Mouse (Mus musculus) left cerebral cortex, adult 18-20 months (tissue): Measurements from ENCODE around the gene Napepld. TPM values are rescaled to one million over a fixed set of nuclear protein-coding genes. Genes with fewer than 3 reads are reported as not detected.
A peak's percentile ranks its signal among the peaks of the same experiment; 100 is the strongest.
"Not testable (repeated sequence)": the region's sequence is repeated elsewhere in the genome, so short reads cannot be mapped to it uniquely, and the experiment has no call there.

Source experiments
- DNase-seq, 2 experiments: peaks; one replicate each; pipeline ENCODE4 v3.0.0; 2021 to 2022; ENCODE audit warnings: low spot score in 2 of 2, mixed read lengths in 1 of 2
- total RNA-seq, 2 experiments: library from RNA; stranded (reverse); gene quantifications; 2 replicates each; pipeline ENCODE4 v1.2.3; 2021

The Napepld gene
- total RNA-seq, 2 experiments from 2014 or later: 16.0 to 16.4 TPM

GRCm38 (mm10) chr5:21669307-21669706, 31.9 kb downstream of the Napepld start:
- DNase-seq: no peak

GRCm38 (mm10) chr5:21667191-21668137, 33.7 kb downstream of the Napepld start:
- no peak for DNase-seq

GRCm38 (mm10) chr5:21663081-21663480, 38.1 kb downstream of the Napepld start:
- no peak for DNase-seq

DNA sequence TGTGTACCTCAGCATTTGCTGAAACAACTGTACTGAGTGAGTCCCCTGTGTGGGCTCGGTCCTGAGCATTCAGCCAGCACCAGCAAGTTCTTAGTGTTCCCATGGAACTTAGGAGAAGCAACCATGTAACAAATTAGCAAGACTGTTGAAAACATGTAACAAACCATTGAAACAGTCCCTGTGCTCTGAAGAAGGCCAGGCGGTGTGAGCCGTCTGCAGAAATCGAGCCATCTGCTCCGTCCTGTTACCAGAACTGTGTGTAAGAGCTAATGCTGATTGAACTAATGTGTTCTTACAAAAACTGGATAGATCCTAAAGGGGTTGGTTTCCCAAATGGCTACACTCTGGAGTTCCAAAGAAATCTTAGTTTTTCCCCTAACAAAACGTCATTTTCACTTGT, 40.3 kb downstream of the Napepld start:
- no peak for DNase-seq

DNA sequence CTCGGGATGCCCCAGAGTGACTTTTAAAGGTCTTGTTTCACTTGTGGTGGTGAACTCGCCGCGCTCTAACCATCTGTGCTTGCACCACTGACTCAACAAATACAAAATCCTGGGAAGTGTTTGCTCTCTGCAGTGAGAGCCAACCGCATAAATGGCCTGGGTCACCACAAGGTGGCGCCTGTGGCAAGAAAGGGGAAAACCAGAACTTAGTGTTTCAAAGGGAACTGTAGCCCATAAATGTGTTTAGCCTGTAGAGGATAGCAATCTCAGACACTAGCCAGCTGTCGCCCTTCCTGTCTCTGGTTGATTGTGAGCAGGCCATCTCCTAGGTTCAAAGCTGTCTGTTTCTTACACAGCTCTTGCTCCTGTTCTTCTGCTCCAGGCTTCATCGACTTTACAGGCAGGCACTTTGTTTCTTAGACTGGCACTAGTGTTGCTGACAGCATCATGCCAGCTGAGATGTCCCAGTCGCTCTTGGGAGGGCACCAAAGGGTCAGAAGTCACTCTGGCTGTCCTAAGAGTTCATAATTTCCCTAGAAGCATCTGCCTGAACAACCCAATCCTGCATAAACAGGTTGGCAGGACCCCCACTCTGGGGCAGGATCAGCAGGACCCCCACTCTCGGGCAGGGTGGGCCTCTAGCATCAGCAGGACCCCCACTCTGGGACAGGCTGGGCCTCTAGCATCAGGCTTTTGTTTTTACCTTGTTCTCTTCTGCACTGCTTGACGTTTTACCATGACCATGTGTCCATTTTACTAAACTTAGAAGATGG, 42.4 kb downstream of the Napepld start:
- DNase-seq: peak; percentile 85 to 89

GRCm38 (mm10) chr5:21658038-21658437, 43.2 kb downstream of the Napepld start:
- DNase-seq: no peak

- DNase-seq: no peak
Measured at GRCm38 (mm10) chr5:21656912-21657311, 44.3 kb downstream of the Napepld start.

DNA sequence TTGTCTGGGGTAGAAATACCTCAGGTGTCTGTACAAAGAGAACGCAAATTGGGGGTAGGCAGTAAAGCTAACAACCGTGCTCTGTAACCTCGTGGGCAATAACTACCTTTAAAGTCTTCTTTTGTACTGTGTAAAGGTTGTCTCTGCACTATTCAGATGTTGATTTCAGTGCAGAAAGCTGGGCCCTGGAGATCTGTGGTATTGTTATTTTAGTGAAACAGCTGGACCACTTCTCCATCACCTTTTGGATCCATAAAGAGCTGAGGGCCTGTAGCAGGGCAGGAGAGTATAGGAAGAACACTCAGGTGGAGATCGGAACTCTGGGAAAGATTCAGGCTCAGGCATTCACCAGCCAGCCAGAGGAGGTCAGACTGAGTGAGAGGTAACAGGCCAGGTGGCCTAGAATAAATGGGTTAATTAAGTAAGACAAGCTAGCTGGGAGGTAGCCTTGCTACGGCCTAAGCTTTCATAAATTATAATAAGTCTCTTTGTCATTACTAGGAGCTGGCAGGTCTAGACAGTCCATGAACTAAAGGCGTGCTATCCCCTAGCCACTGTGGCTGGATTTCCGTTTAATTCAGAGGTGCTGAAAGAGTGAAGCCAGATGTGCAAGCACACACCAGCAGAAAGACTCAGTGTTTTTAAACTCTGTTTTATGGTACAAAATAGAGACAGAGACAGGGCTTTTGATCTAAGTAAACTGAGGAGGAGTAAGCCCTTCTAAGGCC, 49.1 kb downstream of the Napepld start:
- DNase-seq: no peak

- DNase-seq: no peak
Measured at GRCm38 (mm10) chr5:21650736-21651135, 50.5 kb downstream of the Napepld start.

- no peak for DNase-seq
Measured at GRCm38 (mm10) chr5:21646133-21646491, 55.1 kb downstream of the Napepld start.

DNA sequence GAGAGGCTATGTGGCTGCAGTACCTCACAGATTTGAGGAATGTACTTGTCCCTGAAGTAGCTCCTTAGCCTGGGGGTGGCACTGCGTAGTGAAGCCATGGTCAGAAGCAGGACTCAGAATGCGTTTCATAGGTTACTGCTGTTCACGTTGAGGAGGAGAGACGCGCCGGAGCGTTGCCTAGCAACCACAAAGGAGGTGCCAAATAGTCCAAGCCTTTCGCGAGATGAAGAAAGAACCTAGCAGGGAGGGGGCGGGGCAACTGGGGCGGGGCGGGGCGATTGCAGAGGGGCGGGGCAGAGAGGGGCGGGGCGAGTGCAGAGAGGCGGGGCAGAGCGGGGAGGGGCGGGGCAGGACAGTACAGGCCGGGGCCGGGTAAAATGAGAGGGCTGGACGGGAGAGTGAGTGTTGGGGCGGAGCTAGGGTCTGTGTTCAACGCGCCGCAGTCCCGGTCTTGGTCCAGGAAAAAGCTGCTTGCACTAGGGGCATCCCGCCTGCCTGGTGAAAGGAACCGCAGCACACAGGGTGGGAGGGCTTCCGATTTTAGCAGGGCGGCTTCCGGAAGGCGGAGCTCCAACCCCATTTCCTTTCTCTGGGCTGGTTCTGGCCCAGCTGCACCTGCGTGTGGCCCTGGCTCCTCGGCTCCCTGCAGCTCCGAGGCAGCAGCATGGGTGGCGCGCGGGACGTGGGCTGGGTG, 55.6 kb downstream of the Napepld start, which contains the start of the genes Fbxl13 and Armc10:
Fbxl13 (minus strand) TSS at position 196 of the 694 bp plus-strand sequence.
Armc10 (plus strand) TSS at position 375 of the 694 bp plus-strand sequence.
- peak; percentile 84 to 88 for DNase-seq

DNA sequence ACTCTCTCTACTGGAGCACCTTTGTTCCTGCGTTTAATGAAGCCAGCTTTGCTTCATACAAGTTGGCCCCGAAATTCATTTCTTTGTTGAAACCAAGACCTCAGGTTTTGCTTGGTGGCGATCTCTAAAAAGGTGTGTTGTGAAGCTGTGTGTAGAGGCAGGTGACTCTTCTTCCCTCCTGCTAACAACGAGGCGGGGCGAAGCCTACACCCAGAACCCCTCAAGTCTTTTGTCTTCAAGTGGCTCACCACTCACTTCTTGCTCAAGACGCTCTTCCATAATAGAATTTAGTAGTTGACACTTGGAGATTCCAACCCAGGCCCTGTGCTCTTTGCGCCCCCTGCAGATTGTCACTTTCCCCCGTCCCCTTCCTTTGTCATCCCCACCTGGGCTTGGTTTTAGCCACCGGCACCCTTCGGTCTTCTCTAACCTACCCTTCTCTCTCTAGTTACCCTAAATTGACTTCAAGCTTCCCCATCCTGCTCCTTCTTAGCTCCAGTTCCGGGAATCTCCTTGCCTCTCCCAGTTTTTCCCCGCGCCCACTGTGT, 56.2 kb downstream of the Napepld start:
- no peak for DNase-seq

DNA sequence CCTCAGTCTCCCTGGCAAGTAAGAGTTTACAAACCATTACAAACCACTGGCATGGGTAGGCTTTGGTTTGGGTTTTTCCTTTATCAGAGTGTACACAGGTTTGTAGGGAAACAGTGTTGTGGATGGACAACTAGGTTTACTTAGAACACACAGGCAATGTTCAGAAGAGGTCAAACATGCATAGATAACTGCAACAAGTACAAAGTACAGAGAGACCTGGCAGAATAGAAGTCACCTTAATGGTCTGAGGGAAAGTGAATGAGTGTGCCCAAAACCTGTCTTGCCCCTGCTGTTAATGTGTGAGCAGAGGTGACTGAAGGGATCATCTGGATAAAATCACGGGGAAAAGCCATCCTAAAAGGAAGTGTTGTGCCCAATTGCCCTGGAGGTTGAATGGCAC, 57.6 kb downstream of the Napepld start:
- no peak for DNase-seq

- DNase-seq: peak; percentile 56 to 75
Measured at GRCm38 (mm10) chr5:21640961-21641360, 60.2 kb downstream of the Napepld start.

DNA sequence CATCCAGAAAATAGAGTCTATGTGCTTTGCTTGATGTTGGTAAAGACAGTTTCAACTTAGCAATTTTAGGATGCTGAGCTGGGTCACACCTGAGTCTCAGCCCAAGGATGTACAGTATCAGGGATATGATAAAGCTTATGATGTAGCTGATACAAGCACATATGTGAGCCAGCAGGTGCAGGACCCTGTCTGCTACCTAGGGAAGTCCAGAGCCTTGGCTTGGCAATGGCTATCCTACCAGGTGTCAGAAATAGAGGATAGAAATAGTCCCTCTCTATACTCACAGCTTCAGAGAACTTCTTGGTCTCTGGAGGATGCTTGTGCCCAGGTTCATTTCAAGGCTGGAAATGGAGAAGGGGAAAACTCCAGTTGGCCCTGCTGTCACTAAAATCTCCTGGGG, 75.3 kb downstream of the Napepld start:
- no peak for DNase-seq

GRCm38 (mm10) chr5:21616450-21617009, 84.7 kb downstream of the Napepld start:
- DNase-seq: no peak

DNA sequence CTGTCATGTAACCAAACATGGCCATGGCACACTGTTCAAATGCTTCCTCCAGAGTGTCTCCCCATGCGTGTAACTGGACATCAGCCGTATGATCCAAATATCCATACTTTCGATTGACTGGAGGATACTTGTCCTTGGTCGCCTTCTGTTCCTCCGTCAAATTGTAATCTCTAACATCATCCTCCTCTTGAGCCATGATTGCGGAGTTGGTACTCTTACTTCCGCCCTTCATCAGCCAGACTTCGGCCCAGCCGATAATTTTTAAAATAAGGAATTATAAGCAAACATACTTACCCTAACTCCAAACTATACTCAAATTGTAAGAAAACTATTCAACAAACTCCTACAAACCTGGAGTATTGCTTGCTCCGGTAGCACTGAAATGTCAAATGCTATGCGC, 86.9 kb downstream of the Napepld start:
- not testable (repeated sequence) for DNase-seq
